Mouse (Mus musculus): Measurements from ENCODE around the gene Nbr1. TPM values are rescaled to one million over a fixed set of nuclear protein-coding genes. Genes with fewer than 3 reads are reported as not detected.

Gene Nbr1
- polyA plus RNA-seq, 1 experiment, result 107 TPM

DNA sequence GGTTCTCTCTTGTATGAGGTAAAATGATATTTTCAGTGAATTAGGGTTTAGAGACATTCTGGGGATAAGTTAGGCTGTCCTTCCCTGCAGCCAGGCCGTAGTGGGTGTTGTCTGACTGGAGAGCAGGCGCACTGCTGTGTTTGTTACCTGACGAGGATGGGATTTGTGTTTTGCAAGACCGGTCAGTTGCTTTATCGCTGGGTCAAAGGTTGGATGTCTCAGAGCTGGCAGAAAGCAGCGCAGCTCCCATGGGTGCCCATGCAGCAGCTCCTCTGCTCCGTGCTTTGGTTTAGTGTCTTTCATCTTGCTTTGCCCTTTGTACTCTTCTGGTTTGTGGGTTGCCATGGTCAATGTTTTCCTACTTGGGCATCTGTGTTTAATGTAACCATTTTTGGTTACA is 4.6 kb downstream of the Nbr1 start:
- 44% methylated on average over 7 of the region's 7 CpGs for WGBS
- peak; percentile 92 for DNase-seq
- peaks cover 4% of the 10 kb centered on the region for H3K36me3 ChIP-seq (ENCODE audit: control insufficient read depth, insufficient read depth, low read length)

DNA sequence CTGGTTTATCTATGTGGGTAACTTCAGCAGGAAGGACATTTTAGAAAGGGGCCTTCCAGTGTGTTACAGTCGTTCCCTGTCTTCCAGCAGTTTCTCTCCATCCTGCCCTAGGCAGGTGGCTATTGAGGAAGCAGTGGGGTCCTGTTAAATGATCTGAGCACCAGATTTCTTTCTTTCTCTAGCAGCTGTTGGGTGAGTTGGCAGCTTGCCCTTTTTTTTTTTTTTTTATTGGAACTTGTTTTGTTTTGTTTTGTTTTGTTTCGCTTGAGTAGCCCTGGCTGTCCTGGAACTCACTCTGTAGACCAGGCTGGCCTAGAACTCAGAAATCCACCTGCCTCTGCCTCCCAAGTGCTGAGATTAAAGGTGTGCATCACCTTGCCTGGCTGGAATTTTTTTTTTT is 5.0 kb downstream of the Nbr1 start:
- peak; percentile 33 for DNase-seq
- Histone ChIP-seq H3K36me3 (ENCODE audit: control insufficient read depth, insufficient read depth, low read length) (peaks cover 4% of the 10 kb centered on the region), H3K4me1 (ENCODE audit: control insufficient read depth, insufficient read depth, low read length) (no peaks in the 10 kb centered on the region; the same call in 1 of the 2 replicates), H3K4me3 (ENCODE audit: insufficient read depth, low read depth, low read length) (no peak overlapping the region), H3K27me3 (replicated peaks; ENCODE audit: control insufficient read depth, insufficient read depth, low read length) (no peaks in the 10 kb centered on the region), H3K27ac (ENCODE audit: insufficient read depth, low read depth, low read length) (no peak overlapping the region)
- no peak for TF ChIP-seq POLR2A (IDR thresholded peaks at IDR 0.05; ENCODE audit: low read depth, low read length)
- no peak for TF ChIP-seq CTCF (conservative IDR thresholded peaks at IDR 0.05; ENCODE audit: insufficient read depth, insufficient read length, low read depth, low read length)
- 47% methylated on average over 2 of the region's 2 CpGs for WGBS

More for the DNA sequence above, 4.6 kb downstream of the Nbr1 start:
- TF ChIP-seq POLR2A (IDR thresholded peaks at IDR 0.05; ENCODE audit: low read depth, low read length) (no peak), CTCF (conservative IDR thresholded peaks at IDR 0.05; ENCODE audit: insufficient read depth, insufficient read length, low read depth, low read length) (no peak)
- Histone ChIP-seq H3K4me1 (ENCODE audit: control insufficient read depth, insufficient read depth, low read length) (no peaks in the 10 kb centered on the region; the same call in 1 of the 2 replicates), H3K4me3 (ENCODE audit: insufficient read depth, low read depth, low read length) (no peak overlapping the region), H3K27ac (ENCODE audit: insufficient read depth, low read depth, low read length) (no peak overlapping the region), H3K27me3 (replicated peaks; ENCODE audit: control insufficient read depth, insufficient read depth, low read length) (no peaks in the 10 kb centered on the region)

DNA sequence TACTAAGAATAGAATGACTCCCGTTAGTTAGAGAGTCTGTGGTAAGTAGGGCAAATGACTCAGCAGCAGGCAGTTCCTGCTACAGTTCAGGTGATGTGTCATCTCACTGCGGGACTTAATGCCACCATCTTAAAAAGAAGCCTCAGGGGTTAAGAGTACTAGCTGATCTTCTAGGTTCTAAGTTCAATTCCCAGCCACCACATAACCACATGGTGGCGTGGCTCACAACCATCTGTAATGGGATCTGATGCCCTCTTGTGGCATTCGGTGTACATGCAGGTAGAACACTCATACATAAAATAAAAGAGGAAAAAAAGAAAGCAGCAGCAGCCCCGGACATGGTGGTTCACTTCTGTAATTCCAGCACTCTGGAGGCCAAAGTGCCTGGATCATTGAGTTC is 10.4 kb downstream of the Nbr1 start:
- peak; percentile 72 for DNase-seq
- Histone ChIP-seq H3K27ac (ENCODE audit: insufficient read depth, low read depth, low read length) (no peak overlapping the region), H3K36me3 (ENCODE audit: control insufficient read depth, insufficient read depth, low read length) (peaks cover 25% of the 10 kb centered on the region), H3K27me3 (replicated peaks; ENCODE audit: control insufficient read depth, insufficient read depth, low read length) (no peaks in the 10 kb centered on the region), H3K4me3 (ENCODE audit: insufficient read depth, low read depth, low read length) (no peak overlapping the region), H3K4me1 (ENCODE audit: control insufficient read depth, insufficient read depth, low read length) (no peaks in the 10 kb centered on the region; the same call in 1 of the 2 replicates)
- 28% methylated on average over 5 of the region's 5 CpGs for WGBS
- peak; percentile 80 for TF ChIP-seq CTCF (conservative IDR thresholded peaks at IDR 0.05; ENCODE audit: insufficient read depth, insufficient read length, low read depth, low read length)
- TF ChIP-seq POLR2A (IDR thresholded peaks at IDR 0.05; ENCODE audit: low read depth, low read length), result no peak

DNA sequence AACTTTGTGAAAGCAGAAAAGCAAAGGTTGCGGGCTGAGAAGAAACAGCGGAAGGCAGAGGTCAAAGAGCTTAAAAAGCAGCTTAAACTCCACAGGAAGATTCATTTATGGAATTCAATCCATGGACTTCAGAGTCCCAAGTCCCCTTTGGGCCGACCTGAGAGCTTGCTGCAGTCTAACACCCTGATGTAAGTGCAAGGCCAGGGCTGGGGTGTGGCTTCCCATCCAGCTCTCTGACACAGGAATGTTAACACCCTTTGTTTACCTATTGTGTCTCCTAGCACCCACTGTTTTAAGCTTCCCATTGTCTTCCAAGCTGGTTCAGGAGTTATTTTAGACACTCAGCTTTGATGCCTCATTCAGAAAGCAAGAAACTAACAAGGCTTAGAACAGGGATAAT is 16.5 kb downstream of the Nbr1 start:
- Histone ChIP-seq H3K4me3 (ENCODE audit: insufficient read depth, low read depth, low read length) (no peak overlapping the region), H3K36me3 (ENCODE audit: control insufficient read depth, insufficient read depth, low read length) (peaks cover 39% of the 10 kb centered on the region), H3K4me1 (ENCODE audit: control insufficient read depth, insufficient read depth, low read length) (no peaks in the 10 kb centered on the region), H3K27me3 (replicated peaks; ENCODE audit: control insufficient read depth, insufficient read depth, low read length) (no peaks in the 10 kb centered on the region), H3K27ac (ENCODE audit: insufficient read depth, low read depth, low read length) (no peak overlapping the region)
- 61% methylated on average over 3 of the region's 3 CpGs for WGBS
- TF ChIP-seq POLR2A (IDR thresholded peaks at IDR 0.05; ENCODE audit: low read depth, low read length) (no peak), CTCF (conservative IDR thresholded peaks at IDR 0.05; ENCODE audit: insufficient read depth, insufficient read length, low read depth, low read length) (no peak)
- no peak for DNase-seq

DNA sequence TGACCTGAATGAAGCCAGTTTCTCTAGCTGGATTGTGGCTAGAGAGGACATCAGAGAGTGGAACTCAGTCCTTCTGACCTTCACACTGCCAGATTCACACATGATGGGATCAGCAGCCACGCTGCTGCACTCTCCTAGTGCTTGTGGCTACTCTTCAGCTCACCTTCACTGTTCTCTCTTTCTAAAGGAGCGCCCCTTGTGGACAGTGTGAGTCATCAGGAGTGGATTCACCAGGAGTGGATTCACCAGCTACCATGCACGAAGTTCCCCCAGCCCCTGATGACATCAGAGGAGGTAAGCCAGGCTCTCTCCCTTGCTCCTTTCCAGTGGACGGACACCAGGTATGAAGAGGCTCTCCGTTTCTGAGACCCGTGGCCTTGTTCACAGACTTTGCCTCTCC is 24.2 kb downstream of the Nbr1 start:
- peaks cover 17% of the 10 kb centered on the region for H3K36me3 ChIP-seq (ENCODE audit: control insufficient read depth, insufficient read depth, low read length)
- H3K27ac ChIP-seq (ENCODE audit: insufficient read depth, low read depth, low read length), result no peak overlapping the region
- TF ChIP-seq CTCF (conservative IDR thresholded peaks at IDR 0.05; ENCODE audit: insufficient read depth, insufficient read length, low read depth, low read length), result 0 out of 2 replicates have a peak, but pooled peaks have one; percentile 21
- no peak for TF ChIP-seq POLR2A (IDR thresholded peaks at IDR 0.05; ENCODE audit: low read depth, low read length)
- H3K4me3 ChIP-seq (ENCODE audit: insufficient read depth, low read depth, low read length), result no peak overlapping the region
- 64% methylated on average over 6 of the region's 6 CpGs for WGBS
- peaks cover 8% of the 10 kb centered on the region; the same call in 1 of the 2 replicates for H3K4me1 ChIP-seq (ENCODE audit: control insufficient read depth, insufficient read depth, low read length)
- H3K27me3 ChIP-seq (replicated peaks; ENCODE audit: control insufficient read depth, insufficient read depth, low read length), result no peaks in the 10 kb centered on the region
- DNase-seq, result no peak

DNA sequence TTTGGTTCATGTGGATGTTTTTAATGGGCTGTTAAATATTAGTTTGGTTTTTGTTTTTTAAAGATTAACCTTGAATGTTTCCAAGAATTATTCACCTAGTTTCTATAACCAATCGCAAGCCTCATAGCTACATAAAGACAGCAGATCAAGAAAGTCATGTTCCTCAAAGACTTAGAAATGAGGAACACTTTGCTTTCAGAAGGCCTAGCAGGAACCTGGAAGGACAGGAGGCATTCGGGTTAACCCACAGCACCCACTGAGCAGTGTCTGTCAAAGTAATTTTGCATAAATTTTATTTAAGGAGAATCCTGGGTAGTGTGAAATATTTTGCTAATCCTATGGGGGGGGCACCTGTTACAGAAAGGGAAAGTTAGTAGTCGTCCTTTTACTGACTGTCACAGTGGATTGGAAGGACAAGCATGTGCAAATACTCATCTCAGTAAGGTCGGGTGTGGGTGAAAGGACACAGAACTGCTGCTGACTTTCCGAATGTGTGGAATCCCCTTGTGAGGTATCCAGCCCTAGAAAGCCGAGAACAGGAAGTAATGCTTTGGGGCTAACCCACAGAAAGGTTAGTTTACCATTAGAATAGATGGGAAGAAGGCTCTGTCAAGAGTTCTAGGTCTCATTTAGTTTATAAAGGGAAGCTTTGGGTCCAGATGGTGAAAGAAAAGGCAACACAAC is 29.3 kb downstream of the Nbr1 start:
- no peaks in the 10 kb centered on the region for H3K27me3 ChIP-seq (replicated peaks; ENCODE audit: control insufficient read depth, insufficient read depth, low read length)
- peak; percentile 44 for DNase-seq
- H3K4me3 ChIP-seq (ENCODE audit: insufficient read depth, low read depth, low read length), result no peak overlapping the region
- H3K36me3 ChIP-seq (ENCODE audit: control insufficient read depth, insufficient read depth, low read length), result peaks cover 3% of the 10 kb centered on the region
- H3K4me1 ChIP-seq (ENCODE audit: control insufficient read depth, insufficient read depth, low read length), result peaks cover 14% of the 10 kb centered on the region; the same call in 1 of the 2 replicates
- WGBS, result 48% methylated on average over 6 of the region's 6 CpGs
- H3K27ac ChIP-seq (ENCODE audit: insufficient read depth, low read depth, low read length), result peak overlapping the region; percentile 62; the same call in 1 of the 2 replicates
- TF ChIP-seq POLR2A (IDR thresholded peaks at IDR 0.05; ENCODE audit: low read depth, low read length) (no peak), CTCF (conservative IDR thresholded peaks at IDR 0.05; ENCODE audit: insufficient read depth, insufficient read length, low read depth, low read length) (no peak)

Data from kidney, adult 2 months (tissue).